ENCODE assay signal across 30 mouse cellular contexts in genomic region chr15:89376040-89376439, GRCm38 (mm10). TPM values are rescaled to one million over a fixed set of nuclear protein-coding genes. Genes with fewer than 3 reads are reported as not detected.
DNase-seq lines count a peak whose midpoint lies in the region; ATAC-seq and TF ChIP-seq lines count a peak whose summit lies in the region.
"Had no signal": no experiment of that assay in that cellular context is flagged by ENCODE, and none has a peak within 500 bp of the region (broad histone marks: within the 10 kb centered on the region; RNA-seq: fewer than 3 reads in every experiment).

No protein-coding gene starts in this region.

- no peak overlapping the region; the same call in 1 of the 2 replicates for H3K9ac ChIP-seq in liver, postnatal 0 days (replicated peaks)
- H3K9ac ChIP-seq: forebrain, embryonic 13.5 days; heart, embryonic 13.5 days; hindbrain, embryonic 14.5 days had no signal

- TF ChIP-seq CTCF in kidney, adult 2 months (conservative IDR thresholded peaks at IDR 0.05; ENCODE audit: insufficient read depth, insufficient read length, low read depth, low read length) = no peak
- TF ChIP-seq CTCF in liver, postnatal 0 days (IDR thresholded peaks at IDR 0.05; ENCODE audit: low read depth) = no peak

- no peaks in the 10 kb centered on the region for H3K27me3 ChIP-seq in kidney, adult 2 months (replicated peaks; ENCODE audit: control insufficient read depth, insufficient read depth, low read length)
- H3K27me3 ChIP-seq in liver, postnatal 0 days (ENCODE audit: insufficient read depth, low read length) = peaks cover 27% of the 10 kb centered on the region

- no peak for TF ChIP-seq POLR2A in kidney, adult 2 months (IDR thresholded peaks at IDR 0.05; ENCODE audit: low read depth, low read length)

- 81% methylated on average over 7 of the region's 7 CpGs for WGBS in kidney, adult 2 months
- WGBS in liver, postnatal 0 days (ENCODE audit: insufficient replicate concordance) = 74% methylated on average over 7 of the region's 7 CpGs

- H3K4me3 ChIP-seq in kidney, adult 2 months (ENCODE audit: insufficient read depth, low read depth, low read length) = no peak overlapping the region
- no peak overlapping the region for H3K4me3 ChIP-seq in liver, postnatal 0 days (ENCODE audit: low read depth, low read length)
- H3K4me3 ChIP-seq: forebrain, embryonic 10.5 days; forebrain, embryonic 13.5 days; heart, adult 2 months; heart, embryonic 10.5 days; heart, embryonic 13.5 days had no signal

- peak; percentile 35 for DNase-seq in adrenal gland, postnatal 10 days
- no peak for DNase-seq in adrenal gland, postnatal 36 days
- peak; percentile 12 for DNase-seq in kidney, adult 2 months
- DNase-seq in kidney, postnatal 14 days = no peak
- DNase-seq in liver, postnatal 0 days = no peak
- DNase-seq in liver = no peak
- DNase-seq: adrenal gland, adult 8-10 months; cerebellum, postnatal 14 days; gastrocnemius, postnatal 10 days; gastrocnemius, postnatal 36 days; heart, adult 2 months; heart, postnatal 14 days; heart, postnatal 4 days had no signal

- no peak for TF ChIP-seq EP300 in liver, postnatal 0 days (IDR thresholded peaks at IDR 0.05; ENCODE audit: low read depth)

- H3K9me3 ChIP-seq in liver, postnatal 0 days (ENCODE audit: low read length) = no peaks in the 10 kb centered on the region
- H3K9me3 ChIP-seq: forebrain, embryonic 10.5 days; forebrain, embryonic 13.5 days; heart, embryonic 10.5 days; heart, embryonic 13.5 days had no signal

- H3K27ac ChIP-seq in kidney, adult 2 months (ENCODE audit: insufficient read depth, low read depth, low read length) = no peak overlapping the region
- peak overlapping the region; percentile 7; the same call in 1 of the 2 replicates for H3K27ac ChIP-seq in liver, postnatal 0 days (ENCODE audit: low read depth)
- H3K27ac ChIP-seq: forebrain, embryonic 10.5 days; forebrain, embryonic 13.5 days; heart, adult 2 months; heart, embryonic 10.5 days; heart, embryonic 13.5 days; hindbrain, embryonic 14.5 days; hindbrain, postnatal 0 days had no signal

- H3K36me3 ChIP-seq in kidney, adult 2 months (ENCODE audit: control insufficient read depth, insufficient read depth, low read length) = no peaks in the 10 kb centered on the region; the same call in 1 of the 2 replicates
- peaks cover 17% of the 10 kb centered on the region for H3K36me3 ChIP-seq in liver, postnatal 0 days (replicated peaks; ENCODE audit: insufficient read depth, low read length)

- ATAC-seq in liver, postnatal 0 days = no peak
- ATAC-seq: activated CD4-positive, CD25-positive, alpha-beta regulatory T cell, adult 4 months; forebrain, embryonic 13.5 days; forebrain, embryonic 16.5 days; hindbrain, postnatal 0 days; inflammation-experienced regulatory T-cells, adult 6 months had no signal

- H3K4me1 ChIP-seq in kidney, adult 2 months (ENCODE audit: control insufficient read depth, insufficient read depth, low read length) = peaks cover 7% of the 10 kb centered on the region; the same call in 1 of the 2 replicates
- peaks cover 33% of the 10 kb centered on the region for H3K4me1 ChIP-seq in liver, postnatal 0 days (ENCODE audit: insufficient read depth)

- no peak overlapping the region for H3K4me2 ChIP-seq in liver, postnatal 0 days (ENCODE audit: low read depth, low read length)
- H3K4me2 ChIP-seq: forebrain, embryonic 13.5 days; heart, embryonic 13.5 days; hindbrain, embryonic 14.5 days had no signal

RNA-seq across cellular contexts. Expression of gene Tymp, which starts 0.8 kb away (rescaled TPM):
- 1 to 10 TPM; 3.4 to 9.8 TPM for total RNA-seq in adrenal gland, postnatal 10 days (2021)
- under 1 TPM; 0.33 to 0.56 TPM for total RNA-seq in adrenal gland, postnatal 36 days (2021)
- polyA plus RNA-seq in kidney, adult 2 months (2012; rRNA removed) = 1.8 and 3.1 TPM in 2 replicates
- 5.8 and 7.7 TPM in 2 replicates for polyA plus RNA-seq in liver, postnatal 0 days (2015; fragmentation: Nextera tagmentation; extraction: Ambion mirVana)

RNA-seq across cellular contexts. Expression of gene Sco2, which starts 2.4 kb away (rescaled TPM):
- total RNA-seq in adrenal gland, postnatal 10 days (2021) = 10 to 100 TPM; 34.7 to 43.7 TPM
- total RNA-seq in adrenal gland, postnatal 36 days (2021) = 10 to 100 TPM; 29.7 to 32.4 TPM
- 59.5 and 65.3 TPM in 2 replicates for polyA plus RNA-seq in kidney, adult 2 months (2012; rRNA removed)
- 9.1 and 10.1 TPM in 2 replicates for polyA plus RNA-seq in liver, postnatal 0 days (2015; fragmentation: Nextera tagmentation; extraction: Ambion mirVana)

RNA-seq across cellular contexts. Expression of gene Odf3b, which starts 3.0 kb away (rescaled TPM):
- 1 to 10 TPM; 1.4 to 1.5 TPM for total RNA-seq in adrenal gland, postnatal 10 days (2021)
- not detected for total RNA-seq in adrenal gland, postnatal 36 days (2021)
- polyA plus RNA-seq in kidney, adult 2 months (2012; rRNA removed) = 1.6 and 2.2 TPM in 2 replicates
- polyA plus RNA-seq in liver, postnatal 0 days (2015; fragmentation: Nextera tagmentation; extraction: Ambion mirVana) = 1.8 and 2.0 TPM in 2 replicates
- total RNA-seq: ES-E14 had no signal

RNA-seq across cellular contexts. Expression of gene Klhdc7b, which starts 8.7 kb away (rescaled TPM):
- under 1 TPM in 1 of 2 experiments, not detected in 1; 0.06 TPM for total RNA-seq in adrenal gland, postnatal 10 days (2021)
- total RNA-seq in adrenal gland, postnatal 36 days (2021) = not detected
- not detected in 2 replicates for polyA plus RNA-seq in kidney, adult 2 months (2012; rRNA removed)
- polyA plus RNA-seq in liver, postnatal 0 days (2015; fragmentation: Nextera tagmentation; extraction: Ambion mirVana) = not detected in 2 replicates
- total RNA-seq: gastrocnemius, adult 18-20 months; gastrocnemius, postnatal 10 days; gastrocnemius, postnatal 36 days; granulocyte monocyte progenitor cell, adult 5-6 weeks; heart, adult 2 months; heart, postnatal 14 days; heart, postnatal 4 days had no signal
- polyA plus RNA-seq: brain, embryonic 14.5 days; embryonic facial prominence, embryonic 11.5 days; embryonic facial prominence, embryonic 14.5 days; forebrain, embryonic 13.5 days; forebrain, embryonic 16.5 days; heart, adult 2 months; heart, embryonic 10.5 days; heart, embryonic 13.5 days; heart, embryonic 16.5 days; hindbrain, embryonic 11.5 days had no signal

RNA-seq across cellular contexts. Expression of gene Ncaph2, which starts 20.5 kb away (rescaled TPM):
- 100 to 1,000 TPM in 1 of 2 experiments, 10 to 100 TPM in 1; 89.2 to 103 TPM for total RNA-seq in adrenal gland, postnatal 10 days (2021)
- total RNA-seq in adrenal gland, postnatal 36 days (2021) = 10 to 100 TPM; 83.1 to 87.5 TPM
- polyA plus RNA-seq in kidney, adult 2 months (2012; rRNA removed) = 111 and 124 TPM in 2 replicates
- polyA plus RNA-seq in liver, postnatal 0 days (2015; fragmentation: Nextera tagmentation; extraction: Ambion mirVana) = 59.4 and 59.8 TPM in 2 replicates

Comparison
In these comparisons a context has a peak if more than half of its experiments do, and no peak if none do; other contexts are left out.
1. DNase-seq: peak in adrenal gland, postnatal 10 days (single experiment) and kidney, adult 2 months (single experiment); none in adrenal gland, postnatal 36 days (0 of 2), kidney, postnatal 14 days (single experiment), liver, postnatal 0 days (single experiment) and liver (single experiment).